Mouse (Mus musculus) intestine, postnatal 0 days (tissue): ENCODE data around the gene Pik3ap1. TPM values are rescaled to one million over a fixed set of nuclear protein-coding genes. Genes with fewer than 3 reads are reported as not detected.
"Not testable (repeated sequence)": the region's sequence is repeated elsewhere in the genome, so short reads cannot be mapped to it uniquely, and the experiment has no call there.

Source experiments
- ATAC-seq: fragments of 200-750 bp; cut with Nextera tagmentation; 2 replicates; pipeline ENCODE4 v1.8.0; 2017; ENCODE audit warnings: mild to moderate bottlenecking, moderate TSS enrichment, moderate library complexity
- H3K27ac ChIP-seq: fragments of 300-500 bp; sonication (generic); 2 replicates; pipeline ENCODE4 v1.5.1; 2014; ENCODE audit warnings: mild to moderate bottlenecking, low read depth, low read length, moderate library complexity
- H3K27me3 ChIP-seq: fragments of 300-500 bp; sonication (generic); replicated peaks from 2 replicates; pipeline ENCODE4 v1.6.1; 2014; ENCODE audit warnings: low read length, mixed read lengths; ENCODE audit not compliant: control insufficient read depth, insufficient read depth
- H3K36me3 ChIP-seq: fragments of 300-500 bp; sonication (generic); 2 replicates; pipeline ENCODE4 v1.6.1; 2014; ENCODE audit warnings: mild to moderate bottlenecking, moderate library complexity; ENCODE audit not compliant: control insufficient read depth, insufficient read depth
- H3K4me1 ChIP-seq: fragments of 300-500 bp; sonication (generic); replicated peaks from 2 replicates; pipeline ENCODE4 v1.6.1; 2014; ENCODE audit warnings: antibody characterized with exemption, low read length, mixed read lengths; ENCODE audit not compliant: control insufficient read depth, insufficient read depth
- H3K4me2 ChIP-seq: fragments of 300-500 bp; sonication (generic); replicated peaks from 2 replicates; pipeline ENCODE4 v1.6.1; 2014; ENCODE audit warnings: low read depth, mild to moderate bottlenecking, moderate library complexity
- H3K4me3 ChIP-seq: fragments of 300-500 bp; sonication (generic); 2 replicates; pipeline ENCODE4 v1.5.1; 2014; ENCODE audit warnings: low read depth, low read length
- H3K9ac ChIP-seq: fragments of 300-500 bp; sonication (generic); 2 replicates; pipeline ENCODE4 v1.6.1; 2014; ENCODE audit warnings: mild to moderate bottlenecking, low read depth, low read length
- H3K9me3 ChIP-seq: fragments of 300-500 bp; sonication (generic); 2 replicates; pipeline ENCODE4 v1.6.1; 2016; ENCODE audit warnings: mixed run types; ENCODE audit not compliant: control insufficient read depth
- CTCF ChIP-seq: sonication (generic); IDR thresholded peaks from 2 replicates; pipeline ENCODE4 v1.5.1; 2016; ENCODE audit warnings: low read depth, mild to moderate bottlenecking, control low read depth, antibody characterized with exemption, moderate library complexity
- WGBS: fragments of 180-500 bp; shearing (Covaris S2); extraction: QIAGEN DNeasy Blood & Tissue Kit; methylation state at CpG from one replicate; pipeline ENCODE4 v1.1.7; 2014; 5-methylcytosine and 5-hydroxymethylcytosine counted together
- polyA plus RNA-seq: library from polyadenylated mRNA; unstranded; fragments of >200 nt; fragmentation: Nextera tagmentation; extraction: Ambion mirVana; gene quantifications from 2 replicates; pipeline ENCODE4 v1.2.1, GENCODE M21; 2015

Pik3ap1 gene
- polyA plus RNA-seq = 2.0 and 2.2 TPM in 2 replicates

GRCm38 (mm10) chr19:41384922-41385508 lies at the start of gene Pik3ap1:
TSS of gene Pik3ap1 (minus strand) at chr19:41385102.
- no peak for TF ChIP-seq CTCF

GRCm38 (mm10) chr19:41431512-41432164 lies 46.7 kb upstream of the Pik3ap1 start:
- not testable (repeated sequence) for H3K27me3 ChIP-seq, H3K27ac ChIP-seq, H3K9me3 ChIP-seq, H3K4me2 ChIP-seq, H3K36me3 ChIP-seq, H3K4me3 ChIP-seq, ATAC-seq, H3K4me1 ChIP-seq, H3K9ac ChIP-seq
- no CpG with 5 or more reads among the region's 6 CpGs for WGBS

More at GRCm38 (mm10) chr19:41384922-41385508, at the start of gene Pik3ap1:
- peaks cover 10% of the 10 kb centered on the region; the same call in 1 of the 2 replicates for H3K4me1 ChIP-seq
- H3K27me3 ChIP-seq = peaks cover 7% of the 10 kb centered on the region; the same call in 1 of the 2 replicates
- peak within 1 kb of the TSS; percentile 92 for H3K4me2 ChIP-seq
- H3K27ac ChIP-seq = no peak within 1 kb of the TSS
- peak within 1 kb of the TSS; percentile 26; the same call in 1 of the 2 replicates for H3K9ac ChIP-seq
- H3K4me3 ChIP-seq = peak within 1 kb of the TSS; percentile 52
- no peaks in the 10 kb centered on the region for H3K36me3 ChIP-seq
- WGBS = 1% methylated on average over 41 of the region's 41 CpGs
- peak; percentile 17; the same call in 1 of the 2 replicates for ATAC-seq
- H3K9me3 ChIP-seq = no peaks in the 10 kb centered on the region

- not testable (repeated sequence) for H3K9me3 ChIP-seq, H3K4me2 ChIP-seq, H3K27ac ChIP-seq, H3K36me3 ChIP-seq, H3K27me3 ChIP-seq, H3K9ac ChIP-seq, H3K4me3 ChIP-seq, H3K4me1 ChIP-seq
- peak; percentile 25; the same call in 1 of the 2 replicates for ATAC-seq
- WGBS = no CpG with 5 or more reads among the region's 8 CpGs
Measured at GRCm38 (mm10) chr19:41425927-41426772, 41.2 kb upstream of the Pik3ap1 start.

GRCm38 (mm10) chr19:41421264-41421663 lies 36.4 kb upstream of the Pik3ap1 start:
- TF ChIP-seq CTCF = no peak
- no peaks in the 10 kb centered on the region for H3K4me1 ChIP-seq
- H3K4me2 ChIP-seq = no peak overlapping the region
- no peak for ATAC-seq
- no peaks in the 10 kb centered on the region for H3K36me3 ChIP-seq
- H3K9me3 ChIP-seq = no peaks in the 10 kb centered on the region
- 49% methylated on average over 2 of the region's 2 CpGs for WGBS
- no peak overlapping the region for H3K4me3 ChIP-seq
- no peak overlapping the region for H3K9ac ChIP-seq
- H3K27me3 ChIP-seq = no peaks in the 10 kb centered on the region
- H3K27ac ChIP-seq = no peak overlapping the region

GRCm38 (mm10) chr19:41418786-41419185 lies 33.9 kb upstream of the Pik3ap1 start:
- 79% methylated on average over 2 of the region's 2 CpGs for WGBS
- no peaks in the 10 kb centered on the region for H3K4me1 ChIP-seq
- no peak overlapping the region for H3K9ac ChIP-seq
- no peak for ATAC-seq
- no peak overlapping the region for H3K4me2 ChIP-seq
- no peaks in the 10 kb centered on the region for H3K9me3 ChIP-seq
- no peak overlapping the region for H3K27ac ChIP-seq
- no peaks in the 10 kb centered on the region for H3K36me3 ChIP-seq
- H3K27me3 ChIP-seq = no peaks in the 10 kb centered on the region
- no peak for TF ChIP-seq CTCF
- no peak overlapping the region for H3K4me3 ChIP-seq

GRCm38 (mm10) chr19:41417995-41418394 lies 33.1 kb upstream of the Pik3ap1 start:
- Histone ChIP-seq H3K9me3 (no peaks in the 10 kb centered on the region), H3K36me3 (no peaks in the 10 kb centered on the region), H3K4me1 (no peaks in the 10 kb centered on the region), H3K4me3 (no peak overlapping the region), H3K27me3 (no peaks in the 10 kb centered on the region), H3K27ac (no peak overlapping the region), H3K9ac (no peak overlapping the region), H3K4me2 (no peak overlapping the region)
- WGBS = 70% methylated on average over 5 of the region's 5 CpGs
- ATAC-seq = no peak
- TF ChIP-seq CTCF = no peak
